Mouse (Mus musculus) embryonic fibroblast, embryonic 13.5 days (primary cell): ENCODE results near the gene Mcl1. TPM values are rescaled to one million over a fixed set of nuclear protein-coding genes. Genes with fewer than 3 reads are reported as not detected.
"Not testable (repeated sequence)": the region's sequence is repeated elsewhere in the genome, so short reads cannot be mapped to it uniquely, and the experiment has no call there.

ENCODE experiments used
- H3K27ac ChIP-seq: 2 replicates; pipeline ENCODE4 v1.5.1; 2012; ENCODE audit warnings: low read length, control low read depth, inconsistent platforms; ENCODE audit not compliant: insufficient read depth
- H3K4me1 ChIP-seq: 2 replicates; pipeline ENCODE4 v1.6.1; 2011; ENCODE audit warnings: low read length; ENCODE audit not compliant: control insufficient read depth, insufficient read depth
- H3K4me3 ChIP-seq: 2 replicates; pipeline ENCODE4 v1.5.1; 2011; ENCODE audit warnings: mild to moderate bottlenecking, control low read depth, low read length; ENCODE audit not compliant: insufficient read depth
- CTCF ChIP-seq: IDR thresholded peaks from 2 replicates; pipeline ENCODE4 v1.5.1; 2011; ENCODE audit warnings: mild to moderate bottlenecking, control low read depth, low read length, moderate library complexity, borderline replicate concordance; ENCODE audit not compliant: insufficient read depth
- POLR2A ChIP-seq: IDR thresholded peaks from 2 replicates; pipeline ENCODE4 v1.6.1; 2011; ENCODE audit warnings: low read depth, mild to moderate bottlenecking, control low read depth, low read length, moderate library complexity
- polyA plus RNA-seq: library from polyadenylated mRNA; stranded (reverse); fragments of >200 nt; gene quantifications from 2 replicates; pipeline ENCODE4 v1.2.4, GENCODE M21; 2011; ENCODE audit warnings: low read depth; ENCODE audit not compliant: missing spikeins, insufficient read length

Gene Mcl1
- 109 and 118 TPM in 2 replicates for polyA plus RNA-seq

DNA sequence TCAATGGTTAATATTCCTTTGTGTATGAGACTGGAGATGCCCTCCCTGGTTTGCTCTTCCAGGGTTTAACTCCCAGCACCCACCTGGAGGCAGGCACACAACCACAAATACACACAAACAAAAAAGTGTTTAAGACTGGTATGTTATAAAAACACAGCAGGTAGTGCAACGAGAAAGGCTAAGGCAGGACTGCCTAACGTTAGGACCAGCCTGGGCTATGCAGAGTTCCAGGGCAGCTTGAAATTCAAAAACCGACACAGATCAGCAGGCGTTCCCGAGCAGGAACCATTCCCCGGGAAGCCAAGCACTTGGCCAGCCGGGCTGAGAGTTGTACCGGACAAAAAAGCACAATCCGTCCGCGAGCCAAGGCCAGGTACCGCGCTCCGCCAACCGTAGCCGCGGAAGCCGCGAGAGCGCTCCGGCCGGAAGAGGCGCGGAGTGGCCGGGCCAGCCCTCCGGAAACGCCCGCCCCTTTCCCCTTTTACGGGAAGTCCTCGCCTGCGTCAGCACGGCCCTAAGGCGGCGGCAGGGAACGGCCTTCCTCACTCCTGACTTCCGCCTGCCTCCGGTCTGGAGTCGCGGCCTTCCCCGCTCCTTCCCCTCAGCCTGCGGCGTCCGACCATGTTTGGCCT, at the start of gene Mcl1:
Gene Mcl1 (plus strand): TSS at position 553 of the 632 bp plus-strand sequence.
- peaks cover 8% of the 10 kb centered on the region for H3K4me1 ChIP-seq
- TF ChIP-seq CTCF (no peak), POLR2A (peak; percentile 100)
- H3K4me3 ChIP-seq, result peak within 1 kb of the TSS; percentile 82
- H3K27ac ChIP-seq, result peak within 1 kb of the TSS; percentile 78

DNA sequence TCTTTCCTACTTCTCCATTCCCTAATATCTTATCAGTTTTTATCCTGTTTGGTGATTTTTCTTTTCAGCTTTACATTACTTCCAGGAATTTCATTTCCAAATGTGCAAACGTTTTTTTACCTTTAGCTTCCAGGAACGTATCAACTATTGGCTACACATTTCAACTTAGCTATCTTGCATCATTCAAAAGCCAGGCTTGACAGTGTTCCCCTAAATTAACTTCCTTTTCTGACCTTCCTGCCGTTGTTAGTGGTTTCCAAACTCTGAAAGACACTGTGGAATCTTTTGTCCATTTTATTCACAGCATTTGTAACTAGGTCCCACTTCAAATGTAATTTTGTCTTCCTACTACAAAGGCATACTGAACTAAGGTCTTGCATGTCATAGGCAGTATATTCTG, 49.4 kb upstream of the Mcl1 start:
- H3K4me3 ChIP-seq, result no peak overlapping the region
- TF ChIP-seq POLR2A (no peak), CTCF (no peak)
- H3K4me1 ChIP-seq, result peaks cover 5% of the 10 kb centered on the region; the same call in 1 of the 2 replicates
- H3K27ac ChIP-seq, result no peak overlapping the region

DNA sequence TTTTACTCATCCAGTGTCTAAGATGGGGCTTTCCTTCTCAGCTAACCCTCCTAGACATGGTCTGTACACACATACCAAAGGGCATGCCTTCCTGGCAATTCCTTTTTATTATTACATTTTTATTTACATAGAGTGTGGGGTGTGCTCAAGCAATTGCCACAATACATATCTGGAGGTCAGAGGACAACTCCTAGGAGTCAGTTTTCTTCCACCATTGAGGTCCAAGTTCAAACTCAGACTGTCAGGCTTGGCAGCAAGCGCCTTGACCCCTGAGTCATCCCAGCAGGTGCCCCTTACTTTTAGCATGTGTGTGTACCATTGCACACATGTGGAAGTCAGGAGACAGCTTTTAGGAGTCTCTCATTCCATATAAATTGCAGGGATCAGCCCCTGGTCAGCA, 44.6 kb upstream of the Mcl1 start:
- no peaks in the 10 kb centered on the region for H3K4me1 ChIP-seq
- no peak overlapping the region for H3K27ac ChIP-seq
- no peak for TF ChIP-seq CTCF
- no peak overlapping the region for H3K4me3 ChIP-seq

DNA sequence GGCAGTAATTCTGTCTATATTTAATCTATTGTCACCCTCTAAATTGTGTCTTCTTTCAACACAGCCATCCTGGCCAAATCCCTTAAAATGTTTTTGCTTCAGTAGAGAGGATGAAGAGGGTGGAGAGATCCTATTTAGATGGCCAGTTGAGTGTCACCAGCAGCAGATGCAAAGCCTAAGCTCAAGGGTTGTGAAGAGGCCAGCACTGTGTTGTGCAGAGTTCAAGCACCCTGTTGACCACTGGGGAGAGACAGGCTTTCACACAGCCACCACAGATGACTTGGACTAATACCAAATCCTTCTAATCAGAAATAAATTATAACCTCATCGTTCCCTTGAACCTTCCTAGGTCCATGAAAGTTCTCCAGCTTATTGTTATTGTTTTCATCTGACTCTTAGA, 40.1 kb upstream of the Mcl1 start:
- Histone ChIP-seq H3K4me1 (no peaks in the 10 kb centered on the region), H3K27ac (no peak overlapping the region)
- no peak for TF ChIP-seq CTCF
- no peak for TF ChIP-seq POLR2A

DNA sequence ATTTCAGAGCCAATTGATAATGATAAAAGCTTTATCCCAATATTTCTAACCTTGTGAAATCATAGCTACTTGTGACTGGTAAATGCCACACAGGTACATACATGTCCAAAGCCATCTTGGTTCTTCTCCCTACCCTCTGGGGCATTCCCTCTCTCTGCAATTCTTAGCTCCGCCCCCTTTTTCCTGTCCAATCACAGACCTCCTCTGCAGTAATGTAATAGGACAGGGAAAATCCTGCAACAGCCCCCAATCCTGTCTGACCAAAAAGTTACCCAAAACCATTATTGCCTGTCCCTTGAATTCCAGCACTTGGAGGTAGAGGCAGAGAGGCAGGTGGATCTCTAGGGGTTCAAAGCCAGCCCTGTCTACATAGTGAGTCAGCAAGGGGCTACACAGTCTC, 37.3 kb upstream of the Mcl1 start:
- no peak for TF ChIP-seq POLR2A
- TF ChIP-seq CTCF, result no peak
- Histone ChIP-seq H3K27ac (no peak overlapping the region), H3K4me1 (no peaks in the 10 kb centered on the region), H3K4me3 (no peak overlapping the region)

More for the DNA sequence above, 40.1 kb upstream of the Mcl1 start:
- H3K4me3 ChIP-seq, result no peak overlapping the region

DNA sequence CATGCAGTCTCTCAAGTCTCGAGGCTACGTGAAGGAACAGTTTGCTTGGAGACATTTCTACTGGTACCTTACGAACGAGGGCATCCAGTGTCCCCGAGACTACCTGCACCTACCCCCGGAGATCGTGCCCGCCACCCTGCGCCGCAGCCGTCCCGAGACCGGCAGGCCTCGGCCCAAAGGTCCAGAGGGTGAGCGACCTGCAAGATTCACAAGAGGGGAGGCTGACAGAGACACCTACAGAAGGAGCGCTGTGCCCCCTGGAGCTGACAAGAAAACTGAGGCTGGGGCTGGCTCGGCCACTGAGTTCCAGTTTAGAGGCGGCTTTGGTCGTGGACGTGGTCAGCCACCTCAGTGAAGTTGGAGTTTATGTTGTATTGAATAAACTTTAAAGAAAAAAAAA, 36.2 kb upstream of the Mcl1 start:
- not testable (repeated sequence) for H3K27ac ChIP-seq, H3K4me1 ChIP-seq, H3K4me3 ChIP-seq

DNA sequence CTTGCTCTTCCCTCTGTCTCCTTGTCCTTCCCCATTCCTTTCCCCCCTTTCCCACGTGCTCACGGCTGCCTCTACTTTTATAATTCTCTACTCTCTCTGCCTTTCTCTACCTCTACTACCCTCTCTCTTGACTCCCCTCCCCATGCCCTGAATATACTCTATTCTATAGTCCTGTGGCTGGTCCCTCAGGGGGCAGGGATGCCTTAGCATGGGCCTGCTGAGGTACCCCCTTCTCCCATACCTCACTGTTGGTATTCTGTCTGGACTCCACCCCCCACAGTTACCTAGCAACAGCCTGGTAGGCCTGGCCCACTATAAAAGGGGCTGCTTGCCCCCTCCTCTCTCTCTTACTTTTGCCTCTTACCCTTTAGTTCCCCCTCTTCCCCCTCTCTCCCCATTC, 35.0 kb upstream of the Mcl1 start:
- H3K27ac ChIP-seq, result no peak overlapping the region
- TF ChIP-seq POLR2A, result no peak
- TF ChIP-seq CTCF, result no peak
- H3K4me1 ChIP-seq, result no peaks in the 10 kb centered on the region; the same call in 1 of the 2 replicates
- no peak overlapping the region for H3K4me3 ChIP-seq

DNA sequence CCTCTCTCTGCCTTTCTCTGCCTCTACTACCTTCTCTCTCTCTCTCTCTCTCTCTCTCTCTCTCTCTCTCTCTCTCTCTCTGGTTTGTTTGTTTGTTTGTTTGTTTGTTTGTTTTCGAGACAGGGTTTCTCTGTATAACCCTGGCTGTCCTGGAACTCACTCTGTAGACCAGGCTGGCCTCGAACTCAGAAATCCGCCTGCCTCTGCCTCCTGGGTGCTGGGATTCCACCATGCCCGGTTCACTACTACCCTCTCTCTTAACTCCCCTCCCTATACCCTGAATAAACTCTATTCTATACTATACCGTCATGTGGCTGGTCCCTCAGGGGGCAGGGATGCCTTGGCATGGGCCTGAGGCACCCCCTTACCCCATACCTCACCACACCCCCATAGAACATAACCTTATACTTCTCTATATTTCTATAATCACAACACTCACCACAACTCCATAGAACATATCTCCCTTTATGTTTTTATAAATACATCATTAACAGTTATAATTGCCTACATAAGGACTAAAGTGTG, 34.5 kb upstream of the Mcl1 start:
- H3K4me1 ChIP-seq, H3K4me3 ChIP-seq: not testable (repeated sequence)
- 0 out of 2 replicates have a peak overlapping the region, but pooled peaks have one; percentile 63 for H3K27ac ChIP-seq

DNA sequence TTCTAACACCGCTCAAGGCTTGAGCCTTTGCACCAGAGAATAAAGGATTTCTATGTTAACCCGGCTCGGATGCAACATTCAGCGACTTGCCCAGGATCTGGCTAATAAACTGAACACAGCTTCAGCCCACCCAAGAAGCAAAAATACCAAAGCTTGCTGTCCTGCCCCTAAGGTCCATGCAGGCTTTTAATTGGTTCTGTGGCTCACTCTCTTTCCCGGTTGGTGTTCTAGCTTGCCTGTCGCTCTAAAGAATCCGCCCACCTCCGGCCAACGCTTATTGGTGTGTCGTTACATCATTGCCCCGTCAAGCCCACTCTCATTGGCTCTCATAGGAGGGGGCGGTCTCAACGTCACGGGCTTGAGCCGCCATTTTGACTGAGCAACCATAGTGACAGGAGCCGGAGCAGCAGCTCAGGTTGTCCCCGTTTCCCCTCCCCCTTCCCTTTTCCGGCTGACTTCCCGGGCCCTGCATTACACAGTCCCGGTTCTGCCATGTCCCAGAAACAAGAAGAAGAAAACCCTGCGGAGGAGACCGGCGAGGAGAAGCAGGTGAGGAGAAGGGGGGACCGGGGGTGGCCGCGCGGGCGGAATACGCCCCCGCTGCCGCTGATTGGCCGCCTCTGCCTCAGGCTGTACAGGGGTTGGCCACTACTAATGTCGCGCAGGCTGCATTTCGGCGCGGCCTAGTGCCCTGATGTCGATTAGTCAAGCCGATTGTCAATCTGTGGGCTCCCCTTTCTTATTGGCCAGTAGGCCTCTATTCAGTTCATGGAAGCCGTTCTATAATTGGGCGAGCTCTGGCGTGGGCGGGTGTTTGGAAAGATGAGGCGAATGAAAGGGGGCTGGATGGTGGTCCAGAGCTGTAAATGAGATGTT, 33.7 kb upstream of the Mcl1 start, which contains the start of gene Ensa:
Gene Ensa (plus strand): TSS at position 366 of the 876 bp plus-strand sequence.
- Histone ChIP-seq H3K4me1 (no peaks in the 10 kb centered on the region; the same call in 1 of the 2 replicates), H3K27ac (peak within 1 kb of the TSS; percentile 63), H3K4me3 (peak within 1 kb of the TSS; percentile 80)
- peak; percentile 76 for TF ChIP-seq POLR2A
- TF ChIP-seq CTCF, result no peak

DNA sequence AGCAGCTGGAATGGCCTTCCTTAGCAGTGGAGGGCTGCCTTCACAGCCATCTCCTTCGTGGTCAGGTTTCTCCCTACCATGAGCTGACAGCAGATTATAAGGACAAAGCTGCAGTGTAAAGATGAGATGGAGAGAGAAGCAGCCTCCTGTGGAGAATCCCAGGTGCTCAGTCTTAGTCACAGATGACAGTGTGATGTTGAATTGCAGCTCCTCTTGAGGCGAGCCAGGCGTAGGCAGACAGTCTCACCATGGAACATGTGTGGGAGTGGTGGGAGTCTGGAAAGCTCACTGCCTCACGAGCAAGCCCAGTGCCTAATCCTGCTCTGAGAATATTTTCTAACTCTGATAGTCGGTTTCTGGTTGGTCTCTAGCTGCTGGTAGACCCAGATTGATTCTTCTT, 30.8 kb upstream of the Mcl1 start:
- Histone ChIP-seq H3K27ac (no peak overlapping the region), H3K4me1 (no peaks in the 10 kb centered on the region; the same call in 1 of the 2 replicates)
- no peak for TF ChIP-seq POLR2A
- no peak for TF ChIP-seq CTCF

More for the DNA sequence above, 30.8 kb upstream of the Mcl1 start:
- no peak overlapping the region for H3K4me3 ChIP-seq
